Mouse (Mus musculus) T-helper 1 cell (primary cell): Measurements from ENCODE around the gene Krt80.

Source experiments
- in situ Hi-C: fragments of 300-600 bp; cut with MboI, MseI; formaldehyde crosslinking; loops from one replicate; pipeline ENCODE4 v1.15.1; 2025; ENCODE audit warnings: high pct_unique_total_duplicates

Gene Krt80

DNA sequence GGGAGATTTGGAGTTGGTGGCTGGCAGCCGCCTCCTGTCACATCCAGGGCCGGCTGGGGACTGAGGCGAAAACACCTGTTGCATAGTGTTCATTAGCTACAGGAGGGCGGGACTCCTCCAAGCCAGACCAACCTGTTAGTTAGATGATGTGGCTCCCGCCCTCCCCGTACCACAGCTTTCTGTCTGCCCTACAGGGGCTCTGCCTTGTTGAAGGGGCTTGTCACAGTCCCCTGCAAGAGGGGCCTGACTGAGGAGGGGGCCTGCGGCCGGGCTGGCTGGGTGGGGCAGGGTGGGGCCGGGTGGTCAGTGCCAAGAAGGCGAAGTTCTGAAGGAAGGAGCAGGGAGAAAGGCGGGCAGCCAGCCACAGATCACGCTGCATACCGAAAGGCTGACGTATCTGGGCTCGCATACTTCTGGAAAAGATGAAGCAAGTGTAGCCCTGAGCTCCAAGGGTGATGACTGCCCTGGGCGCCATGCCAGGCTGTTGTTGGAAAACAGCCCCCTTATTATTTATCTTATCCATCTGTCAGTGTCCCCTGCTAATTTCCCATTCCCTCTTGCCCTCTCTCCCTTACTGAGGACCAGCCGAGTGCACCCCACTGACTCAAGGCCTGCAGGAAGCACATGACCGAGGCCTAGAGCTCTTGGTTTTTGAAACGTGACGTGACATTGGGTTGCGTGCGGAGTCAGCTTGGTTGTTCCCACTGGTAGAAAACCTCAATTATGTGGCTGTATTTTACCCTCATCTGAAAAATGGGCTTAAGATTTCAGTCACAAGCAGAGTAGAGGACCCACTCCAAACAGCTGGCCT, at the start of gene Krt80:
TSS of gene Krt80 (minus strand) at position 62 of the 811 bp plus-strand sequence.
- in situ Hi-C loops: no loop called here

DNA sequence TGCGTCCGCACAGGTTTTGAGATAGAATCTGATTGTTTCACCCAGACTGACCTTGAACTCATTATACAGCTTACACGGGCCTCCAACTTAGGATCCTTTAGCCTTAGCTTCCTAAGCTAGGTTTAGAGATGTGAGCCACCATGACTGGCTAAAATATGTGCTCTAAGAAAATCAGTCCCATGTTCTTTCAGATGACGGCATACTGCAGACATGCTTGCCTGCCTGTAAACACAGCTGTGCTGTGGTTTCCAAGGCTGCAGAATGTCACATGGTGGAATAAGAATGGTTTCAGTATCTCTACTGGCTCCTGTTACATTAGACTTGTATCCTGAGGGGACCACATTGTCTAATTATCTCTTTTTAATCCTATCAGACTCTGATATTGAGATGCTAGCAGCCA, 49.0 kb upstream of the Krt80 start:
- in situ Hi-C loops: loop anchor here (10.0 kb wide), 1 partner anchor 56 kb away; the partner anchor contains the start of gene Krt86

DNA sequence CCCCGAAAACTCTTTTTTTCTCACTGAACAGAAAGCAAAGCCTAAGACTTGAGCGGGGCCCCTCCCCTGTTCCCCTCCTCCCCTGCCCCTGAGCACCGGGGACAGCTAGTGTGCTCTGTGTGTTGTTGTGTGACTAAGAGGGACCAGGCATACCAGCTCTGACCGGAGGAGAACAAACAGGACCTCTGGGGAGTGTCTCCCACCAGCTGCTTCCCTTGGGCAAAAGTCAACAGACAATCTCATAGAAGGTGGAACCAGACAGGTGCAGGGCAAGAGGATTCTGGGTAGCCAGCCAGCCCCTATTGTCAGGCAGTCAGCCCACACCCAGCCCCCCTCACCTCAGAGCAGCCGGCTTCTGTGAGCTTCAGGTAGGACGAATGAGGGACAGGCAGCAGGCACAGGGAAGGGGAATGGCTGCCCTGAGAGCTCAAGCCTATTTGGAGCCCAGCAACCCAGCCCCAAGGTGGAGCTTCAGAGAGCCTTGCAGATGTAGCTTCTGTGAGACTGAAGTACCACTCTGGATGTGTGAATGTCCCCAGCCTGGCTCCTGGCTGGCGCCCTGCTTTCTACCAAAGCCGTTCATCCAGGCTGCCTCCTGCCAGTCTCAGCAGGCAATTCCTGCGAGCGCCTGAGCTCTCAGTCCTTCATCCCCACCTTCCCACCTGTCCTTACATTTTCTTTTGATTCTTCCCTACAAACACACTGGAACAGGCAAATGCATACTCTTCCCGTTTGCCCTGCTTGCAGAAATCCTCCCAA, 45.0 kb upstream of the Krt80 start:
- in situ Hi-C loops: loop anchor here (10.0 kb wide), 1 partner anchor 60 kb away; the partner anchor contains the start of gene Krt86

DNA sequence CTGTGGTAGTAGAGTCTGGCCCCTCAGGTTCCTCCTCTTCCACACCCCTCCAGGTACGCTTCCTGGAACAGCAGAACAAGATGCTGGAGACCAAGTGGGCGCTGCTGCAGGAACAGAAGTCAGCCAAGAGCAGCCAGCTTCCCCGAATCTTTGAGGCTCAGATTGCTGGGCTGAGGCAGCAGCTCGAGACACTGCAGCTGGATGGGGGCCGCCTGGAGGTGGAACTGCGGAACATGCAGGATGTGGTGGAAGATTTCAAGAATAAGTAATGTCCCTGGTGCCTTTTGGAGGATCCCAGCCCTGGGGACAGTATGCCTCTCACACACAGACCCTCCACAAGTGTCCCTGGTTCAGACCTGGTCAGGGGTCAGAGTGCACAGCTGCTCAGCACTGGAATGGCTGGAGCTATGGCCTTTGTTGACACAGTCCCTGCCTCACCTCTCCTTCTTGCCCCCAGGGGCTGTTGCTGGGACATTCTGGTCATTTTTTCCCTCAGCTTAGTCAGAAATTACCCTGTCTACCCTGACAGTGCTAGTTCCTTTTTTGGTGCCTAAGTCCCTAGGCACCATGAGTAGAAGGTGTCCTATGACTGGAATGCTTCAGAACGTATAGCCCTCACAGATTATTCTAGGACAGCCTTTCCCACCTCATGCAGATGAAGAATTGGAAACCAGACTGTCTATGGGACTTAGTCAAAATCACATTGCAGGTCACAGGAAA, 44.1 kb upstream of the Krt80 start:
- in situ Hi-C loops: loop anchor here (10.0 kb wide), 1 partner anchor 61 kb away; the partner anchor contains the start of gene Krt86

DNA sequence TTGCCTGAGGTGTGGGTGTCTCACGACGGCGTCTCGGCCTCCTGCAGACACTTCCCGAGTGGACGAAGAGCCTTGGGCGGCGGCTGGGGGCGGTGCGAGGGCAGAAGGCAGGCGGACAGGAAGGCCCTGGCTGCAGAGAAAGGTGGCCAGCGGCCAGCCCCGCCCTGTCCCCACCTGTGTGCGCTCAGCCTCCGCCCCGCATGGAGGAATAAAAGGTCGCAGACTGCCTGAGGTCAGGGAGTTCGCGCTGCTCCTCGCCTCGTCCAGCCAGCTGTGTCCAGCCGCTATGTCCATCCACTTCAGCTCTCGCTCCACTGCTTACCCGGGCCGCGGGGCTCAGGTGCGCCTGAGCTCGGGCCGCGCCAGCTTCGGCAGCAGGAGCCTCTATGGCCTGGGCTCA, 42.2 kb upstream of the Krt80 start:
- in situ Hi-C loops: loop anchor here (10.0 kb wide), 1 partner anchor 63 kb away; the partner anchor contains the start of gene Krt86

DNA sequence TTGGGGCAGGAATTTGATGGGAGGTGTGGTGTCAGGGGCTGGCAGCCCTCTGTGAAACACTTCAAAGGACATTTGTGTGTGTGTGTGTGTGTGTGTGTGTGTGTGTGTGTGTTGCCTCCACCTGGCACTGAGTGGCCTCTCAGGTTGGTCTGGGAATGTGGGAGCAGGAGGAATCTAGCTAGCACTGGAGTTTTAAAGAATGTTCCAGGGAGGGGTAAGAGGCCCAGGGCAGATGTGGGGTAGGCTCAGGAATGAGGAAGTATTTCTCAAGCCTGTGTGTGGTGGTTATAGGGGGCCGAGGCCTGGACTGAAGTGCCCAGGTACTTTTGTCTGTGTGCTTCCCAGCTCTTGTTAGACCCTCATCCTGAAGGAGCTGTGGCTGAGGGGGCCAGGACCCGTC, 40.8 kb upstream of the Krt80 start, which contains the start of gene Krt7:
TSS of gene Krt7 (plus strand) at position 269 of the 400 bp plus-strand sequence.
- in situ Hi-C loops: loop anchor here (10.0 kb wide), 1 partner anchor 64 kb away; the partner anchor contains the start of gene Krt86

DNA sequence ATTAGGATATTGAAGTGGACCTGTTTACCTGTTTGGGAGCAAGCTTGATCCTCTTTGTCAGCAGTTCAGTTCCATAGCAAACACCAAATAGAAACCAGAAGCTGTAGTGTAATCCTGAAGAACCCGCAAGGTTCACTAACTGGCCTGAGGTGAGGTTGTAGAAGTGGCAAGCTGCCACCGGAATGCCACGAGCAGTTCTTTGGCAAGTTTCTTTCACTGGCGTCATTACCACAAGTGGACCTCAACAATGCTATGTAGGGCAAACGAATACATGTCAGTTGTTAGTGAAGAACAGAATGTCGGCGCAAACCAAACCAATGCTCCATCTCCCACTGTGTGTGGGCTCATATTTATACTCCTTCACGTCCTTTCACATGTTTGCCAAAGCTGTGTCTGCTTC, 28.3 kb upstream of the Krt80 start:
- in situ Hi-C loops: no loop called here

DNA sequence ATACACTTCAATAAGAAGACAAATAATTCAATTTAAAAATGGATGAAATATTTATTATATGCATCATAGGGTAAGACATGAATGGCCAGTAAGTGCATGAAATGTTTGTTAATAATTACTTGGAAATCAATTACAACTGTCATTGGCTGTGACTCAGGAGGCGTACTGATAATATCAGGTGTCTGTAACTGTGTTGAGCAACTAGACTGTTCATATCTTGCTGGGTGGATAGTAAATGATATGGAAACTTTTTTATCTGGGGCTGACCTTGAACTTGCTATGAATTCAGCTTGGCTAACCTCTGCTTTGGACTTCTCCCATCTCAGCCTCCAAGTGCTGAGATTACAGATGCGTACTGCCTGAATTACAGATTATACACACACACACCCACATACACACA, 27.7 kb upstream of the Krt80 start:
- in situ Hi-C loops: no loop called here

DNA sequence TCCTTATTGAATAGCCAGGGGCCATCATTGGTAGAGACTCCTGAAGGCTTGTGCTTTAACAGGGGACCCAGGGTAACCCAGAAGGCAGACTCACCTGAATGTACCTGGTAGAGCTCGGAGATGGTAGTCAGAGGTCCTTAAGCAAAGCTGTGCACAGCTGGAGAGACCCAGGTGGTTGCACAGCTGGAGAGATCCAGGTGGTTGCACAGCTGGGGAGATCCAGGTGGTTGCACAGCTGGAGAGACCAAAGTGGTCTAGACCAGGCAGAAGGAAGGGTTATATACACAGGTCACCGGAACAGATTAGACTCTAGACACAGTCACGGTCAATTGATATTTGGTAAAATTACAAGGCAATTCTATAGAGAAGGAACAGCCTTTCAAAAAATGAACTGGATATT, 27.0 kb upstream of the Krt80 start:
- in situ Hi-C loops: no loop called here

DNA sequence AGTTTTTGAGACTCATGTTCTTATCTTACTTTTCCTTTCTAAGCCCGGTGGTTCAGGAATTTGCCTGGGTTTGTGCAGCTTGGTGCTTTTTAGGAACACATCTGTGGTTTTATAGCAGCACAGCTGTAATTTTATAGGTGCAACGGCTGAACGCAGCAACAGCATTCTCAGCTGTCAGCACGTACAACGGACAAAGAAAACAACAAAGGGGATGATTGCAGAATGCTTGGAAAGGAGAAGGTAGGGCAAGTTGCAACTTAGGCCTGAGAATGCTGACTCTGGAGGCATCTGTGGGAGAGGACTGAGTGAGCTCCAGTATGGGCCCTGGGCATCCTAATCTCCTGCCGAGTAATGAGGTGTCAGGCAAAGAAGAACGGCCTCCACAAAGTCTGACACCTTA, 26.5 kb upstream of the Krt80 start:
- in situ Hi-C loops: no loop called here

DNA sequence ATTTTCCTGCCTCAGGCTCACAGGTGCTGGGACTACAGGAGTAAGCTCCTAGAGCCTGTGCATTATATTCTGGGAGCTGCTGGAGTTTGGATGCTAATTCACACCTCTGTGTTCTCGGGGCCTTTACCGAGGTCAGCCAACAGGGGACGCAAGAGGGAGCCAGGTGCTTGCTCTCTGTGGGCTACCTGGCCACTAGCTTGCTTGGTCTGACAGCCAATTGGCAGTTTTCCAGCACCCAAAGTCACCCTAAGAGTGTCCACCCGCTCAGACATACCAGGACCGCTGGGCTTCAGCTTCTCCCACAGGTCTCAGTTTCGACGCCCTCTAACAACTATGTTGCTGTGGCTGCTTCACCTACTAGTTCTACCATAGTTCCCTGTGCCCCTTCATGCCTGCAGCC, 24.9 kb upstream of the Krt80 start:
- in situ Hi-C loops: no loop called here

DNA sequence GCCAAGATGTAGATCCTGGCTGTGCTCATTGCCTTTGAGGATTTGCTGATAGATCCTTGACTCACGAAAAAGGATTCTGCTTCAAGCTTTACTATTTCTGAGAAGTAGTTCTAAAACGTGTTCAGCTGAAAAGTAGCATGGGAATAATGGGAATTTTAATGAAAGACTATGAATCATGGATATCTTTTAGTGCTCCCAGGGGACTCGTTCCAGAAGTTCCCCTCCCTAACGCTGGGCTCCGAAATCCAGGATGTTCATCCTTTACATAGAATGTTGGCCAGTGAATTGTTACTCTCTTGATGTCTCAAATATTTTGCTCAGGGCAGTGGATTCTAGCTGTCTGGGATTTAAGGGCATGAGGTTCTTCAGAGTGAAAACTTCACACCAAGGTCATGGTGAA, 22.3 kb upstream of the Krt80 start:
- in situ Hi-C loops: no loop called here

DNA sequence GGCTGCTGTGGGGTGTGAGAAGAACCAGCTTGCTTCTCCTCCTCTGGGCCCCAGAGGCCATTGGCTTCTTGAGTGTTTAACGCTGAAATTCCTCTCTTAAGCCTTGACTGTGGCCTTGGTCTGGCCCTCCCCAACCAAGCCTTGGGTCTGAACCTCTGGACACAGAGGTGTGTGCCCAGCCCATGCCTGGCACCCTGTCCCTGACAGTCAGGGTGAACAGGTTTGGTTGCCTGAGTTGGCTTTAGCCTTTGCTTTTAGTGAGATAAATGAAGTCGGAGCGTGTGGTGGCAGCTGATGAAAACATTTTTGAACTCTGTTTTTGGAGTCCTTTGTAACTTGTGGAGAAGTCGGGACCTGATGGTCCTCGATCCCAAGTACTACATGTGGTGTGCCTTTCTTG, 20.2 kb upstream of the Krt80 start:
- in situ Hi-C loops: no loop called here

DNA sequence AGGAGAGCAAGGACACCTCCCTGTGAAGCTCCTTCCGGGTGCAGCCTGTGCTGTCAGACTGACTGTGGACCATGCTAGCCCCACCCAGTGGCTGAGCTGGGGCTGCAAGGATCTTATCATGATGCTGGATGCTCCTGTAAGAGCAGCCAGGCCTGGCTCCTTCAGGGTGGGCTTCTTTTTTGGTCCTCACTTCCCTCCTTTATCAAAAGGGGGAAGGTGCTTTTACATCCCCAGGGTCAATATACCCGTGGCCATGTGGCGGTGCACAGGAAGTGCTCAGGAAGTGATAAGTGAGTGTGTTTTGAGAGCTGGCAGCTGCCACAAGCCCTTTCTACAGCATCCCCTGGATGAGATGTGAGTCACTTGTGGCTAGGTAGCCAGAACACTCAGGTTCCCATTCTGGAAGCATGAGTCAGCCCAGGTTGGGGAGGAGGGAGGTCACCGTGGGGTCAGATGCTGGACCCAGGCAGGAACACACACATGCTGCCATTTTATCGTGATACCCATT, 18.1 kb upstream of the Krt80 start:
- in situ Hi-C loops: no loop called here

DNA sequence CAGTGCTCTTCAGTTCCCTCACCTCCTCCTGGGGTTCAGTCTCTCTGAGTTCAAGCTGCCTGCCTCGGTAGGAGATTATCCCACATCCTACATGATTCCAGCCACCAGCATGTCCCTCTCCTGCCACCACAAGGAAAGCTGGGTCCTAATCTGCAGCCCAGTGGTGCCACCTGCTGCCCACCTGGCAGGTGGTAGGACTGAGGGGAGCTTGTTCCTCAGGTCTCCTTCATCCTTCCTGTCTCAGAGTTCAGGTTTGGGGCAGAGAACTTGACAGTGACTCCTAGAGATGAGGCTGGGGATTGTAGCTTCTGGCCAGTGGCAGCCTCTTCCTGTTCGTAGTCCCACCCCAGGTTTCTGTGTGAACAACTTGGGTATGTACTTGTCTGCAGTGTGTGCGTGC, 17.2 kb upstream of the Krt80 start:
- in situ Hi-C loops: no loop called here

DNA sequence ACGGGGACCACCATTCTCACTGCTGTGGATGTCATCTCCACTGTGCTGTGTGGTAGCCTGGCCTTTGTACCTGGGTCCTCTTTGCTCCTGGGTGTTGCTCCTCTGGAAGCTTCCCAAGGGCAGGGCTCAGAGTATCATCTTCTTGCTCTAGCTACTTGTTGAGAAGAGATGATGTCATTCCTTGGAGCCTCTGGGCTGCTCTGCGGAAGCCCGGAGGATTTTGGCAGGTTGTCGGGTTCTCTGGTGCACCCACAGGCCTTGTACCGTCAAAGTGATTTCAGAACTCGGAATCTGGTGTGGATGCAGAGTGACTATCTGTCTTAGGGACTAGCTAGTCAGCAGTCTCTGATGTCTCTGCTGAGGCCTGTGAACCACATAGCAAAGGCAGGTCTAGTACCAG, 15.1 kb upstream of the Krt80 start:
- in situ Hi-C loops: no loop called here

DNA sequence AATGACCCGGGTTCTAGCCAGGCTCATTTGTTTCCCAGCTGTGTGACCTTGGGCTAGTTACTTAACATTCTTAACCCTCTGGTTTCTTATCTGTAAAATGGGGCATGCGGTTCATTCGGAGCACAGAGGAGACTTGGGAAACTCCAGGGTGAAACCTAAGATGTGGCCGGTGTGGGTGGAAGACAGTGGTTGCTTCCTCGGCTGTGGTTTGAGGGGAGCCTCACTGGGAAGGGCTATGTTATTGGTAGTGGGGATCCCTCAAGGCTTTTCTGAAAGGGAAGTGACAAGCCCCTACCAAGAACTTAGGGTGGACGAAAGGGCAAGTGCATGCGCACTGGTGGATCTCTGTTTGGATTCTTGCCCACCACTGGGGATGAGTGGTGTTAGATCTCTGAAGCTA, 14.6 kb upstream of the Krt80 start:
- in situ Hi-C loops: no loop called here

DNA sequence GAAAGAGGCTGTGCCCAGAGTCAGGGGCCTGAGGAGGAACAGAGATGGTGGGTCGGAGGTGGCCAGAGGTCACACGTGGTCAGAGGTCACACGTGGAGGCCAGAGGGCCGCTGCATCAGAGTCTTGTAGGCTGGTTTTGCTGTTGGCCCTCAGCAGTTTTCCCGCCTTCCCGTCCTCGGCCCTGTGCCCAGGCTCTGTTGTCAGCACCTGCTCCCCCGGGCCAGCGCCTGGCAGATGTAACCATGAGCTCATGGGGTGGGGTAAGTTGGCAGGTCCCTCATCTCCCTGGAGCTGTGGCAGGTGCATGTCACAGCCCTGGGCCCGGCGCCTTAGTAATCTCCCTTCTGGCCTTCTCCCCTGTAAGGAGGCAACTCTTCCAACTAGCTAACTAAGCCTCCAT, 12.8 kb upstream of the Krt80 start:
- in situ Hi-C loops: no loop called here

DNA sequence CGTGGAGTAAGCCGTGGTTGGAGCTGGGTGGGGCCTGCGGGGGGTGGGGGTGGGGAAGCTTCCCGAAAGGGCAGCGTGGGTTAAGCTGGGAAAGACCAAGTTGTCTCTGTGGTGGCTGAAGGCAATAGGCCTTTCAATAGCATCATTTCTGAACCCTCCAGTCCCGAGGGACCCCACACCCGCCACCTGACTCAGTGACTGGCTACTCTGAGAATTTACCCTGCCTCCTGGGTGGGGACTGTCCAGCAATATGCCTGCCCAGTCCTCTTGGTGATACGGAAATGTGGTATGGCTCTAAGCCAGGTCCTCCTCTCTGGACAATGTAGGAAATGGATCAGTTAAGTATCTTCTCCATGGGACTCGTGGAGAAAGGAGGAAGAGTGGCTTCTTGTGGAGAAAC, 11.8 kb upstream of the Krt80 start:
- in situ Hi-C loops: no loop called here

DNA sequence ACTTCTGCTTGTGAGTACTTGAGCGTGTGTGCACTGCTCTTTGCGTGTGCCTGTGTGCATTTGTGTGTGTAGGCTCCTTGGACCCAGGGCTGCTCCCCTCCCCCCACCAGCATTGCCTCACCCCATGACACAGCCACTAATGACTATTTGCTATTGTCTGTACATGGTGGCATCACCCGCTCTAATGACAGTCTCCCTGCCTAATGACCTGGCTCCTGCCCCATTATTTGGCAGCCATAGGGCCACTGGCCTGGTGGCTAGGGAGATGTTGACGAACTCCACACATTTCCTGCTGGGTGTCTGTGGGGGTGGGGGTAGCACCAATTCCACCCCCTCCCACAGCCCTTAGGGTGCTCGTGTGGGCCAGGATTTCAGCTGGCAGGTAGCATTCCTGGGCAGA, 8.7 kb upstream of the Krt80 start:
- in situ Hi-C loops: no loop called here

DNA sequence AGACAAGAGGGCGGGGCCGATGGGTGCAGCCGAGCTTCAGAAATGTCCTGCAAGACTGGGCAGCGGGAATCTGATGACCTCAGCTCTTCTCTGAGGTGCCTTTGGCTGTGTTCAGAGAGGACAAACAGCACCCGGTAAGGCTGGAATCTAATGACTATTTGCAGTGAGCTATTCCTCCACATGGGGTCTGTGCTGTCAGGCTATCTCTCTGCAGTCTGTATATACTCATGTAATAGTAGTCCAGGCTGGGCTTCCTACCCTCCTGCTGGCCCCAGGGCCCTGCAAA, 6.8 kb upstream of the Krt80 start:
- in situ Hi-C loops: no loop called here
